Mouse (Mus musculus) spleen, postnatal 36 days (tissue): ENCODE data around the gene Wdr82.

ENCODE experiments used
- DNase-seq, 2 experiments: peaks; one replicate each; pipeline ENCODE4 v3.0.0; 2022; ENCODE audit warnings: low spot score in 2 of 2, mixed read lengths in 1 of 2

Gene Wdr82

GRCm38 (mm10) chr9:106225469-106226150, 54.9 kb downstream of the Wdr82 start:
- DNase-seq = no peak

- no peak for DNase-seq
Measured at GRCm38 (mm10) chr9:106226151-106226682, 55.5 kb downstream of the Wdr82 start.

- no peak for DNase-seq
Measured at GRCm38 (mm10) chr9:106227790-106228429, 57.2 kb downstream of the Wdr82 start.

GRCm38 (mm10) chr9:106230051-106230733, 59.5 kb downstream of the Wdr82 start:
- DNase-seq = peak; percentile 65

- DNase-seq = peak in 1 of 2 experiments; percentile 53
Measured at GRCm38 (mm10) chr9:106230734-106231106, 60.0 kb downstream of the Wdr82 start.

GRCm38 (mm10) chr9:106231220-106231619, 60.5 kb downstream of the Wdr82 start:
- no peak for DNase-seq

- DNase-seq = no peak
Measured at GRCm38 (mm10) chr9:106231816-106232215, 61.1 kb downstream of the Wdr82 start.

- no peak for DNase-seq
Measured at GRCm38 (mm10) chr9:106232956-106233355, 62.2 kb downstream of the Wdr82 start.

- DNase-seq = no peak
Measured at GRCm38 (mm10) chr9:106233953-106234352, 63.2 kb downstream of the Wdr82 start.

GRCm38 (mm10) chr9:106235194-106235830, 64.6 kb downstream of the Wdr82 start:
- no peak for DNase-seq

- DNase-seq = no peak
Measured at GRCm38 (mm10) chr9:106236156-106236817, 65.6 kb downstream of the Wdr82 start.

- DNase-seq = no peak
Measured at GRCm38 (mm10) chr9:106236818-106237211, 66.1 kb downstream of the Wdr82 start.

- no peak for DNase-seq
Measured at GRCm38 (mm10) chr9:106237401-106237800, 66.7 kb downstream of the Wdr82 start.

- DNase-seq = no peak
Measured at GRCm38 (mm10) chr9:106237878-106238277, 67.2 kb downstream of the Wdr82 start.
